In the genomic region with DNA sequence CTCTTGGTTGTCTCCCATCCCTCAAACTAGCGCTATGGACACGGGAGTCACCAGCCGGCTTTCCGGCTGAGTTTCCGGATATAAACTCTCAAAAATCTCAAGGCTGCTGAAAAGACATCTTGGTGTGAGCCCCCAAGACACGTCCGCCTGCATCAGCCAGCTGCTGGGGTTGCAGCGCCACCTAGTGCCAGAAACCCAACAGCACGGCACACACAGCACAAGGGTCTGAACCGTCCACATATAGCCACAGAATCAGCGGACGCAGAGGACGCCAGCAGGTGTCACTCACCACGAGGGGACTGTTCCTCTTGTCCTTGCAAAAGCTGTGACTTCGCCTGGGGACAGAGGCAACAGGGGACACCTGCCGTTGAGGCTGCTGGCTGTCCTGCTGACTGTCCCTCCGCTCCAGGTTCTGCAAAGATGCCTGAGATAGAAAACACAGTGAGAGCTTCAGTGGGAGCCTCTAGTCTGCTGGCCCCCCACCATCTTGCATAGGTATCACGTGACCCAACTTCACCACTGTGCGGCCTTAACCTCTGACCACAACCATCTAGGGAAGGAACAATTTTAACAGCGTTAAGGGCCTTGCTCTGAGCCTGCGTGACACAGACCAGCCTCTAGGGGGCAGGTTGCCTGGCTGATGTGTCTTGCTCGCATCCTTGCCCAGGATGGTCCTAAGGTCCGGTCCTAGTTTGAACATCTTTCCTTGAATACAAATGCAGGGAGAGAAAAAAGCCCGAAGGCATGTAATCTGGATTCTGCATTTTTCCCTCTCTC, we compare ENCODE assay signal across 9 mouse cellular contexts. TPM values are rescaled to one million over a fixed set of nuclear protein-coding genes. Genes with fewer than 3 reads are reported as not detected.
A peak's percentile ranks its signal among the peaks of the same experiment; 100 is the strongest.
DNase-seq lines count a peak whose midpoint lies in the region; ATAC-seq and TF ChIP-seq lines count a peak whose summit lies in the region.
"Had no signal": no experiment of that assay in that cellular context is flagged by ENCODE, and none has a peak within 500 bp of the region (broad histone marks: within the 10 kb centered on the region; RNA-seq: fewer than 3 reads in every experiment).

No protein-coding gene starts in this region.

- no peak overlapping the region for H3K4me2 ChIP-seq in heart, postnatal 0 days (ENCODE audit: low read depth, low read length)
- H3K4me2 ChIP-seq: midbrain, embryonic 12.5 days had no signal

- DNase-seq in CD4-positive, CD25-positive, alpha-beta regulatory T cell, adult 2 months (ENCODE audit: low read depth, low spot score), result peak; percentile 53
- no peak for DNase-seq in layer of hippocampus, adult 2 months (ENCODE audit: low spot score in 2 of 2)
- no peak for DNase-seq in layer of hippocampus, postnatal 14 days (ENCODE audit: low spot score in 2 of 2)
- DNase-seq in heart, postnatal 0 days (ENCODE audit: low spot score), result peak; percentile 34
- no peak for DNase-seq in gastrocnemius, postnatal 4 days (ENCODE audit: low spot score in 2 of 2)
- DNase-seq in frontal cortex, postnatal 10 days (ENCODE audit: low spot score in 2 of 2), result no peak

- no peaks in the 10 kb centered on the region for H3K9me3 ChIP-seq in heart, postnatal 0 days (replicated peaks; ENCODE audit: control insufficient read depth, low read length)

- no peak overlapping the region for H3K4me3 ChIP-seq in layer of hippocampus, adult 2 months
- no peak overlapping the region for H3K4me3 ChIP-seq in heart, postnatal 0 days (ENCODE audit: low read depth, low read length)
- H3K4me3 ChIP-seq: midbrain, embryonic 12.5 days had no signal

- H3K27me3 ChIP-seq in heart, postnatal 0 days (ENCODE audit: control insufficient read depth, insufficient read depth, low read length), result no peaks in the 10 kb centered on the region
- H3K27me3 ChIP-seq: midbrain, embryonic 12.5 days had no signal

- H3K36me3 ChIP-seq in heart, postnatal 0 days (replicated peaks; ENCODE audit: control insufficient read depth, insufficient read depth, low read length), result no peaks in the 10 kb centered on the region
- H3K36me3 ChIP-seq: midbrain, embryonic 12.5 days had no signal

- 0 out of 2 replicates have a peak, but pooled peaks cover 4% of the 10 kb centered on the region for H3K4me1 ChIP-seq in heart, postnatal 0 days (ENCODE audit: control insufficient read depth, insufficient read depth)

- TF ChIP-seq CTCF in layer of hippocampus, adult 2 months (conservative IDR thresholded peaks at IDR 0.05), result peak; percentile 67
- peak; percentile 60 for TF ChIP-seq CTCF in heart, postnatal 0 days (IDR thresholded peaks at IDR 0.05; ENCODE audit: low read depth)

- WGBS in heart, postnatal 0 days, result 35% methylated on average over 24 of the region's 24 CpGs

- no peak for TF ChIP-seq EP300 in heart, postnatal 0 days (IDR thresholded peaks at IDR 0.05; ENCODE audit: low read depth)

- no peak for ATAC-seq in CD4-positive, CD25-positive, alpha-beta regulatory T cell, adult 4 months
- peak; percentile 56 for ATAC-seq in heart, postnatal 0 days (ENCODE audit: insufficient read depth, low read depth)
- peak; percentile 69 for ATAC-seq in megakaryocyte progenitor cell, adult 5-6 weeks (replicated peaks; ENCODE audit: poor library complexity)

- no peak overlapping the region for H3K27ac ChIP-seq in layer of hippocampus, adult 2 months
- H3K27ac ChIP-seq in heart, postnatal 0 days (ENCODE audit: low read depth), result no peak overlapping the region
- H3K27ac ChIP-seq: midbrain, embryonic 12.5 days had no signal

- no peak overlapping the region for H3K9ac ChIP-seq in heart, postnatal 0 days (replicated peaks; ENCODE audit: low read depth, low read length)
- H3K9ac ChIP-seq: midbrain, embryonic 12.5 days had no signal

RNA-seq across cellular contexts. Expression of gene 2900026A02Rik, which starts 45.9 kb away (rescaled TPM):
- under 1 TPM; 0.89 to 0.98 TPM for polyA plus RNA-seq in CD4-positive, CD25-positive, alpha-beta regulatory T cell, adult 4 months (2017; shearing (Covaris generic))
- total RNA-seq in layer of hippocampus, adult 2 months (2021), result 10 to 100 TPM; 60.2 to 62.1 TPM
- 10 to 100 TPM; 69.6 to 70.6 TPM for total RNA-seq in layer of hippocampus, postnatal 14 days (2021)
- total RNA-seq in heart, postnatal 0 days (2014; rRNA removed; ENCODE audit: low replicate concordance), result 17.0 and 18.9 TPM in 2 replicates
- 8.1 and 10.2 TPM in 2 replicates for polyA plus RNA-seq in heart, postnatal 0 days (2015; fragmentation: Nextera tagmentation; extraction: Ambion mirVana)
- total RNA-seq in megakaryocyte progenitor cell, adult 5-6 weeks (2015), result 1.6 and 2.7 TPM in 2 replicates
- total RNA-seq in megakaryocyte progenitor cell, adult 5-6 weeks (2017), result 1.3 and 2.0 TPM in 2 replicates
- 10 to 100 TPM; 50.3 to 50.7 TPM for total RNA-seq in gastrocnemius, postnatal 4 days (2021)

RNA-seq across cellular contexts. Expression of gene Tmem211, which starts 51.6 kb away (rescaled TPM):
- not detected for polyA plus RNA-seq in CD4-positive, CD25-positive, alpha-beta regulatory T cell, adult 4 months (2017; shearing (Covaris generic))
- total RNA-seq in layer of hippocampus, adult 2 months (2021), result not detected
- total RNA-seq in layer of hippocampus, postnatal 14 days (2021), result not detected
- total RNA-seq in heart, postnatal 0 days (2014; rRNA removed; ENCODE audit: low replicate concordance), result not detected in 2 replicates
- not detected in 2 replicates for polyA plus RNA-seq in heart, postnatal 0 days (2015; fragmentation: Nextera tagmentation; extraction: Ambion mirVana)
- total RNA-seq in megakaryocyte progenitor cell, adult 5-6 weeks (2015), result not detected in 2 replicates
- not detected in 2 replicates for total RNA-seq in megakaryocyte progenitor cell, adult 5-6 weeks (2017)
- not detected for total RNA-seq in gastrocnemius, postnatal 4 days (2021)

Comparison
In these comparisons a context has a peak if more than half of its experiments do, and no peak if none do; other contexts are left out.
1. DNase-seq: peak in CD4-positive, CD25-positive, alpha-beta regulatory T cell, adult 2 months (single experiment) and heart, postnatal 0 days (single experiment); none in layer of hippocampus, adult 2 months (0 of 2), layer of hippocampus, postnatal 14 days (0 of 2), gastrocnemius, postnatal 4 days (0 of 2) and frontal cortex, postnatal 10 days (0 of 2).